Mouse (Mus musculus) heart, postnatal 14 days (tissue): ENCODE measurements around the gene Supt4a. TPM values are rescaled to one million over a fixed set of nuclear protein-coding genes. Genes with fewer than 3 reads are reported as not detected.

ENCODE experiments used
- DNase-seq, 2 experiments: peaks; one replicate each; pipeline ENCODE4 v3.0.0; 2021 to 2022
- intact Hi-C: fragments of 180-260 bp; cut with DNase I; formaldehyde crosslinking; loops from one replicate; pipeline ENCODE4 v1.15.1; 2025
- long read RNA-seq, 2 experiments: library from polyadenylated mRNA; stranded (forward); transcript quantifications; one replicate each; pipeline ENCODE4 v2.0.0; 2021
- total RNA-seq, 2 experiments: library from RNA; stranded (reverse); gene quantifications; 2 replicates each; pipeline ENCODE4 v1.2.3; 2021

Supt4a gene
- 10 to 100 TPM; 47.8 to 51.1 TPM for total RNA-seq
- long read RNA-seq, experiment 1, transcript Supt4a-201 (5 exons, 706 nt) = major isoform, 36 of 37 reads
- long read RNA-seq, experiment 1, partial matches to known transcripts = 0 of 37 reads
- long read RNA-seq, experiment 1, other reads (novel, unspliced or antisense) = 1 of 37 reads
- long read RNA-seq, experiment 2, transcript Supt4a-201 (5 exons, 706 nt) = major isoform, 20 of 21 reads
- long read RNA-seq, experiment 2, partial matches to known transcripts = 1 of 21 reads
- long read RNA-seq, experiment 2, other reads (novel, unspliced or antisense) = 0 of 21 reads

- intact Hi-C loops = no loop called here
- DNase-seq = peak; percentile 96 to 97
Measured at GRCm38 (mm10) chr11:87737175-87737740, at the start of gene Supt4a. Gene Supt4a, plus strand, starts transcription at chr11:87737552.

DNA sequence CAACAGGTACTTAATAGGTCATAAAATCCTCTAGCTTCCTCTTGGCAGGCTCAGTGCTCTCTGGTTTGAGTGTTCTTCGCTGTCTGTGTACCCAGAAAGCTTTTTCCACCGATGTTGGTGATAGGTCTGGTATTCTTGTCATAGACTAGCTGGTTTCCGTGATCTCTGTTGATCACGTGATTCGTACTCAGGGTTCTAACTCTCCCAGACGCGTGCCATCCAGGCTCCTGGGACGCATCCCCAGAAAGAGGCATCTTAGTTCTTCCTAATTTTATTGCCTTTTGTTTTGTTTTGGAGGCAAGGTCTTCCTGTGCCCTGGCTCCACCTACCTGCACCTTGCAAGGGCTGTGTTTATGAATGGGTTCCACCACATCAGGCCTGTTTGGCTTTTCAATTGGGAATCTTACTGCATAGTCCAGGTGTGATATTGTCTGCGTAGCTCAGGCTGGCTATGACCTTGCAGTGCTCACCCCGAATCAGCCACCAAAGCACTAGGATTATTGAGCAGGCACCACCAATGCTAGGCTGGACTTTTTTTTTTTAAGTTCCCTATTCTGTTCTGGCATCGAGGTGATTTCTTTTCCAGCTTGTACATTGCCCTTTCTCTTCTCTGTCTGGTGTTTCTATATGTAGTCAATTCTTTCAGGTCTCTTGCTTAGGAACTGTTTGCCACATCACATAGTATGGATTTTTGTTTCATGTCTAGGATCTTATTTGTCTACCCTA, 48.7 kb upstream of the Supt4a start:
- no peak for DNase-seq

DNA sequence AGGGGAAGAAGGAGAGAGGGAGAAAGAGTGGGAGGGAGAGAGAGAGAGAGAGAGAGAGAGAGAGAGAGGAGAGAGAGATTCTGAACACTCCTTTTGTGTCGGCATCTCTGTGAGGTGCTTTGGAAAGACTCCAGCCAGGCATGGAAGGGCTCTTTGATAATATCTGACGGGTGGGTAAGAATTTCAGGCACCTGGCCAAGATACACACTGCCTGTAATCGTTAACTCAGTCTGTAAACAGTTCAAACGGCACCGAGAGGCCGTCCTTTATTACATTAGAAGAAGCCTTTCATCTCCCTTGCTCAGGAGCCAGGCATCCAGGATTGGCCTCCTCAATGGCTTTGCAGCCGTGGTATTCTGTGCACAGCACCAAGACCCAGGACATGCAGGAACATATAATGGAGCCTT, 47.9 kb upstream of the Supt4a start:
- DNase-seq = no peak

More for the DNA sequence above, 48.7 kb upstream of the Supt4a start:
- intact Hi-C loops = no loop called here

GRCm38 (mm10) chr11:87690054-87690740, 47.2 kb upstream of the Supt4a start:
- DNase-seq = no peak
- intact Hi-C loops = no loop called here

More for the DNA sequence above, 47.9 kb upstream of the Supt4a start:
- intact Hi-C loops = no loop called here

DNA sequence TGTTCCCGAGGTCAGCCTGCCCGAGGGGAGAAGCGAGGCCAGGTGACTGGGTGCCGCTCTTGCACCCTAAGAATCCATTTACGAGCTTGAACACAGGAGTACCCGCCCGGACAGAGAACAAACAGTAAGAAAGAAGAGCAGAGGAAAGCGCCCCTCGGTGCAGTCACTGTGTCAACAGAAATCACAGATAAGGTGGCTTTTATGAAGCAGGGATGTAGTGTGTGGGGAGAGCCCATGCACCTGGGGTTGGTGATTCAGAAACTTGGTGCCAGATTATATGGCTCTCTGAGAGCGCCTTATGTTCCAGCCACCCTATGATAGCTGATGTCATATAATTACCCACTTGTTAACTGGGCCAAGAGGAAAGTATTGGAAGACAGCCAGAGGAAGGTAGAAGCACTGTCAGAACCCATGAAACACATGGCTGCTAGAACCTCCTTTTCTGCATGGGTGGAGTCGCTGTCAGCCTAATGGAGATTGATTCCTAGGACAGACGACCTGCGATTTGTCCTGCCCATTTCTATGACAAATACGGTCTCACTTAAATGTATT, 40.1 kb upstream of the Supt4a start:
- no peak for DNase-seq
- intact Hi-C loops = no loop called here

GRCm38 (mm10) chr11:87698126-87698525, 39.2 kb upstream of the Supt4a start:
- intact Hi-C loops = no loop called here
- no peak for DNase-seq

DNA sequence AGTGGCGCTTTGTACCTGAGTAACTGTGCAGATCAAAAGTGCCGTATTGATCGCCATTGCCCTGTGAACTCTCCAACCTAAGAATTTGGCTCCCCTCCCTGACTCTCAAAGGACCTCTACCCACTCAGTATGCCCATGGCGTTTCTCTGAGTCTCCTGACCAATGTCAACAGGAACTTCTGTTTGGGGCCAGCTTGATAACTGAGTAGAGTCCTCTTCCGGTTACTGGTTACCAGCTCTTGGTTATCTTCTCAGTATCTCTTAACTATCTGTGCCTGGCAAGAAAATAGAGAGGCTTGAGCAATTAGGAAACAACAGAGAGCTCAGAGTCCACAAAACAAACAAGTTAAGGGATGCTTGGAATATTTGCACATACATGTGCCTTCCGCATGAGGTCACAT, 36.2 kb upstream of the Supt4a start:
- no peak for DNase-seq
- intact Hi-C loops = no loop called here

GRCm38 (mm10) chr11:87701877-87702620, 35.3 kb upstream of the Supt4a start:
- DNase-seq = no peak
- intact Hi-C loops = no loop called here

DNA sequence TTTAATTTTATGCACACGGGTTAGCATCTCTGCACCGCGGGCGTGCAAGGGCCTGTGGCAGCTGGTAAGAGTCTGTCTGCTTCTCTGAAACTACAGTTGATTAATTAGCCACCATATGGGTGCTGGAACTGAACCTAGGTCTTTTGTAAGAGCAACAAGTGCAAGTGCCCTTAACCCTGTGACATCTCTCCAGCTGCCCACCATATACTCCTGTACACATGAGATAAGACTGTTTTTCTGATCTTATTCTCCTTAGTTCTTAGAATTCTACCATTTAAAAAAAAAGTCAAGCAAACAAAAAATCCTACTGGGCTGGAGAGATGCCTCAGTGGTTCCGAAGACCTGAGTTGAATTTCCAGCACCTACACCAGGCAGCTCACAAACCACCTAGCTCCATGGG, 33.7 kb upstream of the Supt4a start:
- no peak for DNase-seq
- intact Hi-C loops = no loop called here

GRCm38 (mm10) chr11:87704289-87704688, 33.1 kb upstream of the Supt4a start:
- no peak for DNase-seq
- intact Hi-C loops = no loop called here

- DNase-seq = no peak
- intact Hi-C loops = no loop called here
Measured at GRCm38 (mm10) chr11:87707570-87707969, 29.8 kb upstream of the Supt4a start.

GRCm38 (mm10) chr11:87708979-87709378, 28.4 kb upstream of the Supt4a start:
- DNase-seq = no peak
- intact Hi-C loops = no loop called here

DNA sequence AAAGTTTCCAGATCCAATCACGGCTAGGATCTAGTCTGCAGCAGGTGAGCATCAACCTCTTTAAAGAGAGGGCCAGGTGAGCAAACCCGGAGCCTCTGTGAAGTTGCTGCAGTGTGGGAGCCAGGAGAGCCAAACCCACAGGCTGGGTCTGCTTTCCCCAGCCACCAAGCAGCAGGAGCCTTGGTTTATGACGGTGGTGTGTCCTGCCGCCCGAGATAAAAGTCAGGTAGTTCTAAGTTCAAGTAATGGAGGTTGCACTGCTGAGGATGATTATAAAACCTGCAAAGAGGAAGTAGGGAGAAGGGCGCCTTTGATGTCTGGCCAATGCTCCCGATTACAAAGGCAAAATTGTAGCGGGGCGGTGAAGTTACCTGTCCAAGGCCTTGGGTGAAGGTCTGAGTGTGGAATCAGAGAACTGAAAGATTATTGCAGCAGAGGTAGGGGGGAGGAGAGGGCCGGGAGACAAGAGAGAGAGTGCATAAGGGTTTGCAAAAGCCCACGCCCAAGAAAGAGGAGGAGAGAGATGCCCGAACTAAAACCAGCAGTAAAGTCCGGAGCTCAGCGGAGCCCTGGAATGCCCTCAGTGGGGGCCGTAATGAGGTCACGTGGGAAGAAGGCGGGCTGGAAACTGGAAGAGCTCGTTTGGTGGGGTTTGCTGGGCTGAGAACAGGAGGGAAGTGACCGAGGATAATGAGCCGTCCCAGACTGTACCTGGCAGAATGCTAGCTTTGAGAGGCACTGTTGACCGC, 27.7 kb upstream of the Supt4a start:
- DNase-seq = peak in 1 of 2 experiments; percentile 19
- intact Hi-C loops = no loop called here

GRCm38 (mm10) chr11:87710262-87710615, 27.1 kb upstream of the Supt4a start:
- DNase-seq = no peak
- intact Hi-C loops = no loop called here

DNA sequence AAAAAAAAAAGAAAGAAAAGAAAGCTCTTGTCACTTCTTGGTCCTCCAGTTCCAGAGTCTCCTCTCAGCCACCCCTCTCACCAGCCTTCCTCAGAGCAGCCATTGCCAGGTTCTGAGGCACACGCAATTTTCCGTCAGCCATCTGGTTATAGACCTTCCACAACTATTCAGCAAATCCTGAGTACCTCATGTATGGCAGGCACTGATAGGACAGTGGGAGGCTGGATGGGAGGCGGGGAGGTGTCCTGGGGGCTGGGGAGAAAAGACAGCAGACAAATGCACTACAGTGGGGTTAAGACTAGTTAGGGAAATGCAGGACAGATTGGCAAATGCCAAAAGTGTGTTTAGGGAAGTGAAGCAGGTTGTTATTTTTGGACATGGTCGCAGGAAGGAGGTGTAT, 25.2 kb upstream of the Supt4a start:
- no peak for DNase-seq
- intact Hi-C loops = no loop called here

DNA sequence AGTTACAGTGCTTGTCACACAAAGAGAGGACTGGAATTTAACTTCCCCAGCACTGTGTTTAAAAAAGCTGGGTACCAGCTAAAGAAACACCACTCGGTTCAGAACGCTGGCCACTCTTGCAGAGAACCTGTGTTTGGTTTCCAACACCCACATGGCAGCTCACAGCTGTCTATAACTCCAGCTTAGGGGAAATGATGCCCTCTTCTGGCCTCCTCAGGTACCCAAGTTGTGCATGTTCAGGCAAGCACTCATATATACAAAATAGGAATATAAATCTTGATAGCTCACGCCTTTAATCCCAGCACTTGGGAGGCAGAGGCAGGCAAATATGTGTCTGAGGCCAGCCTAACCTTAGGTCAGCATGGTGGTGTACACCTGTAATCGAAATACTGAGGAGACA, 21.4 kb upstream of the Supt4a start:
- DNase-seq = no peak
- intact Hi-C loops = no loop called here

DNA sequence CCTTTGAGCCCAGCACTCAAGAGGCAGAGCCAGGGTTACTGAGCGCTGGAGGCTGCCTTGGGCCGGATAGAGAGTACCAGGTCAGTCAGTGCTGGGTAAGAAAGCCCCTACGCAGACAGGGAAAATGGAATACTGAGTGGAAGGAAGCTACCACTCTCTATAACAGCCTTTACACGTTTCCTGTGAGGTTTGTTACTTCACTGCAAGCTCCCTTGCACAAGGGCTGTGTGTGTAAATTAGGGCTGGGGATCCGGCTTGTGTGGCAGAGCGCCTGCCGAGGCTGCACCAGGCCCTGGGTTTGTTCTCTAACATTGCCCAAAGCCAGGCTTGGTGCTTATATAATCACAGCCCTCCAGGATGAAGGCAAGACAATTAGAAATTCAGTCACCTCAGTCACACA, 17.8 kb upstream of the Supt4a start:
- intact Hi-C loops = no loop called here
- DNase-seq = no peak

GRCm38 (mm10) chr11:87720324-87720723, 17.0 kb upstream of the Supt4a start:
- intact Hi-C loops = no loop called here
- DNase-seq = no peak

- intact Hi-C loops = no loop called here
- DNase-seq = no peak
Measured at GRCm38 (mm10) chr11:87720839-87721238, 16.5 kb upstream of the Supt4a start.

DNA sequence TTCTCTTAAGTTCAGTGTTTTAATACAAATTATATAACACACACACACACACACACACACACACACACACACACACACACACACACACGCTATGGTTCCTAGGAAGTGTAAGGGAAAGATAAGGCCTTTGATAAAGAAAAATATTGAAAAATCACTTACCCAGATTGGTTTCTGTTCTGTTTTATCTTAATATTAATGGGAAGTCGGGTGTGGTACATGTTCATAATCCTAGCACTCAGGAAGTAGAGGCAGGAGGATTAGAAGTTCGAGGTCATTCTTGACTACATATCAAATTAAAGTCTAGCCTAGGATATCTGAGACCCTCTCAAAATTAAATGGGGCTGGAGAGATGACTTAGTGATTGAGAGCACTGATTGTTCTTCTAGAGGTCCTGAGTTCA, 15.2 kb upstream of the Supt4a start:
- intact Hi-C loops = no loop called here
- no peak for DNase-seq
